Mouse (Mus musculus): ENCODE data around the gene Gucy2g. TPM values are rescaled to one million over a fixed set of nuclear protein-coding genes. Genes with fewer than 3 reads are reported as not detected.

Gucy2g gene
- polyA plus RNA-seq (2017; shearing (Covaris generic)) = 0.21 TPM

DNA sequence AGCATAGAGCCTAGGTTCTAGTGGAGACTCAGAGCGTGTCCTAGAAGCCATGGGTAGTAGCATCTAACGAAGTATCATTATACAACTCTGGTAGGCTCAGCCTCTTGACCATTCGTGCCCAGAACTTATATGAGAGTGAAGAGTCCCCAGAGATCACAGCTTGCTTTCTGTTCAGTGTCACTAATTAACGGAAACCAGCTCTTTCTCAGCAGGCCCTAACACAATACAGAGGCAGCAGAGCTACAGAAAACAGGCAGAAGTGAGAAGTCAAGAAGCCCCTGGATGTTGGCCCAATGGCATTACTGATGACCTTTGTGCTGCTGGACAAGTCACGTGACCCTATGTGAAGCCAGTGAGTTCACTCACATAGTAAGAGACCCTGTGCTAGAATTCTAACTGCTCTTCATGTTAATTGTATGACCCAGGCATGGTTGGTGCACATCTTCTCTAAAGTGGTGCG, at the start of gene Gucy2g:
TSS of gene Gucy2g (minus strand) at position 51 of the 460 bp plus-strand sequence.

DNA sequence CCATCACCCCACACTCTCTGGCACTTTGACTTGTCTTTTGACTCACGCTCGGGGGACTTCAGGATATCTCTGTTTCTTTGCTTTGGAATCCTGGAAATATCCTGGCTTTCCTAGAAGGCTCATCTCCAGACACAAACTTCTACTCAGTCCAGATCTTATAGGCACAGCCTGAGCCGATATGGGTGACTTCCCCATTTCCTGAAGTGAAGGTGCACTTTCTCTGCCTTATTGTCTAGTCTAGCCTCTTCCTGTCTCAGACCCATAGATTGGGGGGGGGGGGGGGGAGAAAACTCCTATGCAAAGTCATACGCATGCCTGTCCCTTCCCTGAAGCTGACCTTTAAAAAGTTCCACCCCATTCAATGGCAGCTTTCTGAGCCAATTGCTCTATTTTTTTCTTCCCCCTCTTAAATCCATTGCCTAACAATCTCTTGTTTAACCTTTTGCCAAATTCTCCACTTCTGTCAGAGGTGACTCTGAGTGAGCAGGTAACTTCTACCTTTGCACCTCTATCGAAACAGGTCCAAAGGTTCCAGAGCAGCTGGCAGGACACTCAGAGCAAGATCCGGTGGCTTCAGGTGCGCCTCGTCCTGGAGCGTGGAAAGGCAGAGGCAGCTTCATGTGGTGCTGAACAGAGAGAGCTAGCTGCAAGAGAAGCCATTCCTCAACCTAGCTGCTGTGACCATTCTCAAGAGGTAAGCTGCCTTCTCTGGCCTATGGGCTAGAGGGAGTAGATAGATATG, 10.5 kb upstream of the Gucy2g start, which contains the start of gene Acsl5:
TSS of gene Acsl5 (plus strand) at position 556 of the 742 bp plus-strand sequence.

DNA sequence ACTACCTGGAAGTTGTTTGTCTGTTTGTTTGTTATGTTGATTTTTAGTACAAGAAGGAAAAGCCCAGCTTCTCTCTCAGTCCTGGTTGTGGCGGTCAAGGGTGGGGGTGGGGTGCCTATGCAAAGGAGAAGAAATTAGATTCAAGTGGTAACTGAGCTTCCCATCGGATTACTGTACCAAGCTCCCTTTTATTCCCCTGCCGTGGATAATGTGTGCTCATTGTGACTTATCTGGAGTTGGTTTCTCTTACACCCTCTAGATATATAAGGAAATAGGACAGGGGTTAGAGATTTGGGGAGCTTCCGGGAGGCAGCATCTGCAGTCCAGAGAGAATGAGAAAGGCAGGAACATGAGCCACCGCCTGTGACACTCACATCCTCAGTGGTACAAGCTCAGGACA, 60.6 kb downstream of the Gucy2g start, which contains the start of gene Tectb:
TSS of gene Tectb (plus strand) at position 301 of the 400 bp plus-strand sequence.

Other genes with a start within 250 kb of the Gucy2g start
- 1.6 TPM for gene Gpam, start 114.0 kb downstream of the Gucy2g start, polyA plus RNA-seq (2017; shearing (Covaris generic))
- not detected for gene Tectb, start 60.5 kb downstream of the Gucy2g start, polyA plus RNA-seq (2017; shearing (Covaris generic))
- gene Acsl5, start 10.7 kb upstream of the Gucy2g start, polyA plus RNA-seq (2017; shearing (Covaris generic)) = 163 TPM
- 74.7 TPM for gene Zdhhc6, start 74.8 kb upstream of the Gucy2g start, polyA plus RNA-seq (2017; shearing (Covaris generic))
- gene Vti1a, start 75.1 kb upstream of the Gucy2g start, polyA plus RNA-seq (2017; shearing (Covaris generic)) = 70.4 TPM